Mouse (Mus musculus) forebrain, embryonic 13.5 days (tissue): ENCODE data around the gene Col7a1. TPM values are rescaled to one million over a fixed set of nuclear protein-coding genes. Genes with fewer than 3 reads are reported as not detected.
A peak's percentile ranks its signal among the peaks of the same experiment; 100 is the strongest.

Experiments used
- ATAC-seq: fragments of 200-750 bp; cut with Nextera tagmentation; 2 replicates; pipeline ENCODE4 v1.8.0; 2017
- H3K27ac ChIP-seq: fragments of 300-500 bp; sonication (generic); 2 replicates; pipeline ENCODE4 v1.5.1; 2015; ENCODE audit warnings: inconsistent platforms, mild to moderate bottlenecking, moderate library complexity
- H3K27me3 ChIP-seq: fragments of 300-500 bp; sonication (generic); 2 replicates; pipeline ENCODE4 v1.6.1; 2015; ENCODE audit warnings: mild to moderate bottlenecking, inconsistent platforms
- H3K36me3 ChIP-seq: fragments of 300-500 bp; sonication (generic); 2 replicates; pipeline ENCODE4 v1.6.1; 2015; ENCODE audit warnings: mild to moderate bottlenecking, inconsistent platforms; ENCODE audit not compliant: poor library complexity, severe bottlenecking
- H3K4me1 ChIP-seq: fragments of 300-500 bp; sonication (generic); 2 replicates; pipeline ENCODE4 v1.6.1; 2015; ENCODE audit warnings: inconsistent platforms
- H3K4me2 ChIP-seq: fragments of 300-500 bp; sonication (generic); 2 replicates; pipeline ENCODE4 v1.6.1; 2015; ENCODE audit warnings: inconsistent platforms, mild to moderate bottlenecking, moderate library complexity
- H3K4me3 ChIP-seq: fragments of 300-500 bp; sonication (generic); 2 replicates; pipeline ENCODE4 v1.5.1; 2015; ENCODE audit warnings: mild to moderate bottlenecking, inconsistent platforms
- H3K9ac ChIP-seq: fragments of 300-500 bp; sonication (generic); 2 replicates; pipeline ENCODE4 v1.6.1; 2015; ENCODE audit warnings: mild to moderate bottlenecking, inconsistent platforms
- H3K9me3 ChIP-seq: fragments of 300-500 bp; sonication (generic); replicated peaks from 2 replicates; pipeline ENCODE4 v1.6.1; 2016; ENCODE audit warnings: inconsistent platforms
- WGBS: fragments of 180-500 bp; shearing (Covaris S2); methylation state at CpG from one replicate; pipeline ENCODE4 v1.1.7; 2015; 5-methylcytosine and 5-hydroxymethylcytosine counted together
- microRNA counts: library from miRNA; unstranded; fragments of <30 nt; microRNA quantifications from one replicate; lab custom pipeline; 2016
- microRNA-seq: library from miRNA; unstranded; fragments of <30 nt; microRNA quantifications from one replicate; pipeline ENCODE4, GENCODE M21; 2016
- polyA plus RNA-seq: library from polyadenylated mRNA; unstranded; fragments of >200 nt; fragmentation: Nextera tagmentation; extraction: Ambion mirVana; gene quantifications from 2 replicates; pipeline ENCODE4 v1.2.1, GENCODE M21; 2015

Gene Col7a1
- polyA plus RNA-seq, 1 experiment from 2014 or later: 1.6 TPM

GRCm38 (mm10) chr9:109028919-109029318, 75.5 kb downstream of the Col7a1 start:
- Histone ChIP-seq H3K9ac (no peak overlapping the region), H3K36me3 (peaks cover 11% of the 10 kb centered on the region; the same call in 1 of the 2 replicates), H3K27ac (no peak overlapping the region), H3K4me1 (no peaks in the 10 kb centered on the region), H3K4me2 (no peak overlapping the region), H3K4me3 (no peak overlapping the region), H3K27me3 (no peaks in the 10 kb centered on the region), H3K9me3 (no peaks in the 10 kb centered on the region)
- no peak for ATAC-seq
- WGBS: 86% methylated on average over 5 of the region's 5 CpGs

GRCm38 (mm10) chr9:109030312-109030711, 76.9 kb downstream of the Col7a1 start:
- Histone ChIP-seq H3K4me1 (no peaks in the 10 kb centered on the region), H3K27ac (no peak overlapping the region), H3K36me3 (peaks cover 11% of the 10 kb centered on the region; the same call in 1 of the 2 replicates), H3K27me3 (no peaks in the 10 kb centered on the region), H3K4me3 (no peak overlapping the region), H3K9ac (no peak overlapping the region), H3K4me2 (no peak overlapping the region), H3K9me3 (no peaks in the 10 kb centered on the region)
- 65% methylated on average over 3 of the region's 3 CpGs for WGBS
- ATAC-seq: no peak

DNA sequence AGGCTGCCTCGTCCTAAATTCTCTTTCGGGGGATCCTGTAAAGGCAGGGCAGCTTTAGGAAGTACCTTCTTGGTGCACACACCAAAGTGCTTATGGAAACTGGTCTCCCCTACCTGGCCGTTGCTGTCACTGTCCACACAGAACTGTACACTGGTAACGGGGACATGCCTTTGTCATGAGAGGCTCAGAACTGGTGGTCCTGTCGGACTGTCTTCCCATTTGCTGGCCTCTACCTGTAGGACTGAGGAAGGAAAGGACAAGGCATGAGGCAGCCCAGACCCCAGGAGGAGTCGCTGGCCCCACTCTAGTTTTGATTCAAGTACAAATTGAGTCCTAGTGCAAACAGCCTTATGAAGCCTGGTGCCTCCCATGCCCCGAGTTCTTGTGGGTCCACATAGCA, 77.6 kb downstream of the Col7a1 start:
- no peak overlapping the region for H3K9ac ChIP-seq
- no peaks in the 10 kb centered on the region for H3K27me3 ChIP-seq
- no peak overlapping the region for H3K27ac ChIP-seq
- H3K9me3 ChIP-seq: no peaks in the 10 kb centered on the region
- WGBS: 92% methylated on average over 7 of the region's 7 CpGs
- no peak for ATAC-seq
- no peak overlapping the region for H3K4me2 ChIP-seq
- peaks cover 5% of the 10 kb centered on the region; the same call in 1 of the 2 replicates for H3K36me3 ChIP-seq
- H3K4me3 ChIP-seq: no peak overlapping the region
- no peaks in the 10 kb centered on the region for H3K4me1 ChIP-seq

GRCm38 (mm10) chr9:109031686-109032085, 78.3 kb downstream of the Col7a1 start:
- ATAC-seq: no peak
- H3K4me1 ChIP-seq: no peaks in the 10 kb centered on the region
- no peak overlapping the region for H3K4me3 ChIP-seq
- H3K36me3 ChIP-seq: peaks cover under 1% of the 10 kb centered on the region; the same call in 1 of the 2 replicates
- H3K9me3 ChIP-seq: no peaks in the 10 kb centered on the region
- H3K27me3 ChIP-seq: no peaks in the 10 kb centered on the region
- WGBS: 85% methylated on average over 8 of the region's 8 CpGs
- H3K4me2 ChIP-seq: no peak overlapping the region
- H3K9ac ChIP-seq: no peak overlapping the region
- no peak overlapping the region for H3K27ac ChIP-seq

DNA sequence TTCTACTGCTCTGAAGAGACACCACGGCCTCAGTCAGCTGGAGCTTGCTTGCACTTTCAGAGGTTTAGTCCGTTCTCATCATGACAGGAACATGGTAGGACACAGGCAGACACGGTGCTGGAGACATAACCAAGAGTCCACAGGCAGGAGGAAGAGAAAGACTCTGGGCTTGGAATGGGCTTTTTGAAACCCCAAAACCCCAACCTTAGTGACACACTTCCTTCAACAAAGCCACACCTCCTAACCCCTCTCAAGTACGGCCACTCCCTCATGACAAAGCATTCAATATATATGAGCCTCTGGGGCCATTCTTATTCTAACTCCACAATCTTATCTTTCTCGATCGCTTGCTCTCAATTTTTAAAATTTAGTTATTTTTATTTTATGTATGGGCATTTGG, 79.0 kb downstream of the Col7a1 start:
- H3K27ac ChIP-seq: no peak overlapping the region

More for the DNA sequence above, 79.0 kb downstream of the Col7a1 start:
- ATAC-seq: no peak
- WGBS: 89% methylated on average over 6 of the region's 6 CpGs
- H3K9ac ChIP-seq: no peak overlapping the region
- H3K4me3 ChIP-seq: no peak overlapping the region
- no peaks in the 10 kb centered on the region for H3K27me3 ChIP-seq
- no peaks in the 10 kb centered on the region for H3K4me1 ChIP-seq
- no peaks in the 10 kb centered on the region; the same call in 1 of the 2 replicates for H3K36me3 ChIP-seq
- H3K4me2 ChIP-seq: no peak overlapping the region
- no peaks in the 10 kb centered on the region for H3K9me3 ChIP-seq

MicroRNA genes within 50 kb of the gene (microRNA counts, 519-probe panel; counts per million panel counts)
- 177 counts per million, percentile 53 among the panel's probes with 10 or more counts for microRNA mmu-miR-711 (lab: Ali Mortazavi, UCI)

Small RNA genes lying within 50 kb of the gene (microRNA-seq; reads per million reads assigned to microRNA genes)
- gene Mir711: not detected

Other genes with a start within 250 kb of the Col7a1 start
- 153 and 172 TPM in 2 replicates for gene Ip6k2, start 169.8 kb upstream of the Col7a1 start, polyA plus RNA-seq
- 15.2 and 17.6 TPM in 2 replicates for gene Nckipsd, start 145.2 kb upstream of the Col7a1 start, polyA plus RNA-seq
- 13.3 and 14.4 TPM in 2 replicates for gene Celsr3, start 127.3 kb upstream of the Col7a1 start, polyA plus RNA-seq
- 8.1 and 8.5 TPM in 2 replicates for gene Slc26a6, start 100.3 kb upstream of the Col7a1 start, polyA plus RNA-seq
- gene Tmem89, start 39.0 kb upstream of the Col7a1 start, polyA plus RNA-seq: 0.25 TPM in 1 of 2 replicates, not detected in the other
- gene Uqcrc1, start 17.0 kb upstream of the Col7a1 start, polyA plus RNA-seq: 361 and 379 TPM in 2 replicates
- not detected in 2 replicates for gene Ucn2, start 32.4 kb downstream of the Col7a1 start, polyA plus RNA-seq
- gene Pfkfb4, start 38.2 kb downstream of the Col7a1 start, polyA plus RNA-seq: 14.5 and 16.8 TPM in 2 replicates
- 33.6 and 35.1 TPM in 2 replicates for gene Shisa5, start 85.0 kb downstream of the Col7a1 start, polyA plus RNA-seq
- gene Trex1, start 106.1 kb downstream of the Col7a1 start, polyA plus RNA-seq: 9.3 and 13.0 TPM in 2 replicates
- 31.4 and 31.5 TPM in 2 replicates for gene Atrip, start 120.5 kb downstream of the Col7a1 start, polyA plus RNA-seq
- 17.9 and 18.9 TPM in 2 replicates for gene Ccdc51, start 128.9 kb downstream of the Col7a1 start, polyA plus RNA-seq
- 693 and 750 TPM in 2 replicates for gene Tma7, start 129.0 kb downstream of the Col7a1 start, polyA plus RNA-seq
- 22.4 and 27.7 TPM in 2 replicates for gene Plxnb1, start 141.8 kb downstream of the Col7a1 start, polyA plus RNA-seq
- not detected in 2 replicates for gene Fbxw21, start 208.5 kb downstream of the Col7a1 start, polyA plus RNA-seq
- not detected in 2 replicates for gene Fbxw13, start 242.4 kb downstream of the Col7a1 start, polyA plus RNA-seq